Mouse (Mus musculus) kidney, postnatal 10 days (tissue): Measurements from ENCODE around the gene Fer.

Source experiments
- DNase-seq: peaks from one replicate; pipeline ENCODE4 v3.0.0; 2021; ENCODE audit warnings: mixed read lengths

Gene Fer

DNA sequence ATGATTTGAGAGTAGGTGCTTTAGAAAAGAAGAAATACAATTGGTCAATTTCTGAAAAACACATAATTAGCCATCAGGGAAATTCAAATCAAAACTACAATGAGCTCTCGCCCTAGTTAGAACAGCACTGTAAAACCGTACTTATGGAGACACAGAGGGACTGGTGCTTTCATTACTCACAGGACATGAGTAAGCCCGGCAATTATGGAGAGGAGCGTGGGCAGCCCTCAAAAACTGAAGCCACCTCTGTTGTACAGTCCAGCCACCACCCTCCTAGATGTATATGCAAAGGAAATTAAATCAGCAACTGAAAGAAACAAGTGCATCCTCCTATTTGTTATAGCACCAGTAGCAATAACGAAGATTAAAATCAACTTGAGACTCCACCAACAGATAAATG, 304.9 kb downstream of the Fer start:
- DNase-seq: no peak

DNA sequence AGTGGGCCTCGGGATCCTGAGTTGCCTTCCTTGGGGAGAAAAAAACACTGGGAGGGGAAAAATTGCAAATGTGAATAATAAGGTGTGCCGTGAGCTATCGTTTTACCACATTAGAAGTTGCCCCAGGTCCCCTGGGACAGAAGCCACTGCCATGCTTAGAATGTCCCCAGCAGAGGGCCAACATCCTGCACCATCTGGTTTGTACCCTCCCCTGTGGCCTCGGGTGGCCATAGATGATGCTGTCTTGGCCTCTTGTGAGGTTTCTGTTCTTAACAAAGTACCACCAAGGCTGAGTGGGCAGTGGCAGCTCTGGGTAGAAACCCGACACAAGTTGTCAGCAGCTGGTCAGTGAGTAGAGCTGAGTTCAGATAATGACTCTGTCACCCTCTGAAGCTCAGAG, 307.2 kb downstream of the Fer start:
- no peak for DNase-seq

DNA sequence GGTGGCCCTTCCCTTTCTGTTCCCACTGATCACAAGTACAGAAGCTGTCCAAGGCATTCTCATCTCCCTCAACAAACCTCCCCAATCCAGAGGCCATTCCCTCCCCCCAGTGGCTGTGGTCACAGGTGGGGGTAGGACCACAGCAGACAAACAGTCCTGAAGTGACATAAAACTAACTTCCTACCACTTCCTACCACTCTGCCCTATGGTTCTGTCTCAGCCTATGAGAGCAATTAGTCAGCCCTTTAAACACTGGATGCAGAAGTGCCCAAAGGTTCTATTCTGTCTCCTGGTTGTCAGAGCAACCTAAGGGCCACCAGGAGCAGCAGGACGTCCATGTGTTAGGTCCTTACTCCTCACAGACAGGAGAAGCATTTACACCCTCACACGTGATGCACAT, 309.6 kb downstream of the Fer start:
- no peak for DNase-seq

DNA sequence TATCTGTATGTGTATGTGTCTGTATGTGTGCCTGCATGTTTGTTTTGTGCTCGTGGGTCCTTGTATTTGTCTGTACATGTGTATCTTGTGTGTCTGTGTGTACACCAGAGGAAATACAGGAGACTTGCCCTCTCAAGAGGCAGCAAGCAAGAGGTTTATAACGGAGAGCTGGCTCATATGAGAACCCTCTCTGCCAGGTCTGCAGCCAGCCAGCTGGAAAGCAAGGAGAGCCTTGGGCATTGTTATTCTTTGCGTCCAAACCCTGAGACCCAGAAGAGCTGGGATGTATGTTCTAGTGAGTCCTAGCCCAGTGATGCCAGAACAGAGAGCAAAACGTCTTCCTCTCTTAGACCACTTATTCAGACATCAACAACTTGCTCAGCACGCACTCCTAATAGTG, 317.7 kb downstream of the Fer start:
- no peak for DNase-seq

DNA sequence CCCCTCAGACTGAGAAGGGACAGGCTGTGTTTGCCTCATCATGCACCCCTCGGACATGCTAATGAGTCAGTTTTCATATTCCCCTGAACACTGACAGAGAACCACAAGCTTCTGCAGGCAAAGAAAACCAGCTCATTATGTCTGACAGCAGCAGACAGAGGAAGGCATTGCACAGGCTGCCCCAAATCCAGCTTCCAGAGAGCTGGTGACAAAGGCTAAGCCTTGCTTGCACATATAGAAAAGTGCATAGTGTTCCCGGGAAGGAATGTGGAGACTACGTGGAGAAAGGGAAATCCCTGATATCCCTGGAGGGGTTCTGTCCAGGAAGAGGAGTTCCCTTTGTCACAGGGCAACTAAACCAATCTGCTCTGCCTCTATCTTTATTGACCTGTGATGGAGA, 318.4 kb downstream of the Fer start:
- no peak for DNase-seq

DNA sequence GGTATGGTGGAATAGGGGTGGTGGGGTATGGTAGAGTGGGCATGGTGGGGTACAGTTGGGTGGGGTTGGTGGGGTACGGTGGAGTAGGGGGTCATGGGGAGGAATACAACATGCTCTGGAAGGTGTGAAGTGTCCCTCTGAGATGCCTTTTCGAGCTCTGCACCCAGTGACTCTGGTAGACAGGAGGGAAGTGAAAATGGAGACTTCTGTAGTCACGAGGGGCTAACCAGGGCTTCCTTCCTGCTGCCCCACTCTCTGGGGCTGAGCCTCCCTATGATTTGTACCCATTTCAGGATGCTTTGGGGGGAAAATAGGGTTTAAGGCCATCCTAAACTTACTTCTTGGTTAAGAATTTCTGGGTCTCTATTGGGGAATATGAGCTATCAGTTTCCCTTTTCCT, 319.7 kb downstream of the Fer start:
- DNase-seq: no peak

DNA sequence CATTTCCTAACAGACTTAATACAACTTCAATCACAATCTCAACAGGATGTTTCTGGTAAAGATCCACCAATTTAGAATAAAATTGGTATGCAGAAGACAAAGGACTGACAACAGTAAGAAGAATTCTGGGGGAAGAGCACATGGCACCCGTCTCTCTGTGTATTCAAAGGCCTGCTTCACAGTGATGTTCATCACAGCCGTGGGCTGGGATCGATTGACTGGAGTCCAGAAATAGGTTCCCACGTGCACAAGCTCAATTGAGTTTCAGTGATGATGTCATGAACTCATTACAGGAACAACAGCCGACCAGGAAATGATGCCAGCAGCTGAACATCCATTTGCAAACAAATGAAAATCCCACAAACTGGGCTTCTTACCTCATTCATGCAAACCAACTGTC, 320.3 kb downstream of the Fer start:
- no peak for DNase-seq
